Mouse (Mus musculus) hindbrain, postnatal 0 days (tissue): ENCODE data around the gene Nhlrc4. TPM values are rescaled to one million over a fixed set of nuclear protein-coding genes. Genes with fewer than 3 reads are reported as not detected.
A peak's percentile ranks its signal among the peaks of the same experiment; 100 is the strongest.

ENCODE experiments used
- ATAC-seq: fragments of 200-750 bp; cut with Nextera tagmentation; 2 replicates; pipeline ENCODE4 v1.8.0; 2017; ENCODE audit warnings: mild to moderate bottlenecking, moderate TSS enrichment, moderate library complexity
- DNase-seq: peaks from one replicate; pipeline ENCODE4 v3.0.0-alpha.2; 2015; ENCODE audit warnings: low spot score
- H3K27ac ChIP-seq: fragments of 300-500 bp; sonication (generic); 2 replicates; pipeline ENCODE4 v1.5.1; 2014; ENCODE audit warnings: mild to moderate bottlenecking
- H3K27me3 ChIP-seq: fragments of 300-500 bp; sonication (generic); 2 replicates; pipeline ENCODE4 v1.6.1; 2014; ENCODE audit warnings: low read length, mixed read lengths; ENCODE audit not compliant: insufficient read depth
- H3K36me3 ChIP-seq: fragments of 300-500 bp; sonication (generic); 2 replicates; pipeline ENCODE4 v1.6.1; 2014; ENCODE audit warnings: low read length, mixed read lengths; ENCODE audit not compliant: insufficient read depth
- H3K4me1 ChIP-seq: fragments of 300-500 bp; sonication (generic); 2 replicates; pipeline ENCODE4 v1.6.1; 2014; ENCODE audit warnings: antibody characterized with exemption, low read length, mixed read lengths; ENCODE audit not compliant: insufficient read depth
- H3K4me2 ChIP-seq: fragments of 300-500 bp; sonication (generic); 2 replicates; pipeline ENCODE4 v1.6.1; 2014; ENCODE audit warnings: low read depth, mild to moderate bottlenecking, low read length, moderate library complexity, mixed read lengths
- H3K4me3 ChIP-seq: fragments of 300-500 bp; sonication (generic); 2 replicates; pipeline ENCODE4 v1.5.1; 2014; ENCODE audit warnings: low read length
- H3K9ac ChIP-seq: fragments of 300-500 bp; sonication (generic); replicated peaks from 2 replicates; pipeline ENCODE4 v1.6.1; 2014; ENCODE audit warnings: mild to moderate bottlenecking, low read length, moderate library complexity, mixed read lengths
- H3K9me3 ChIP-seq: fragments of 300-500 bp; sonication (generic); 2 replicates; pipeline ENCODE4 v1.6.1; 2016; ENCODE audit warnings: low read length, mixed read lengths
- CTCF ChIP-seq: IDR thresholded peaks from 2 replicates; pipeline ENCODE4 v1.5.1; 2016; ENCODE audit warnings: antibody characterized with exemption, control low read depth, low read depth
- WGBS: fragments of 180-500 bp; shearing (Covaris S2); extraction: QIAGEN DNeasy Blood & Tissue Kit; methylation state at CpG from one replicate; pipeline ENCODE4 v1.1.7; 2014; 5-methylcytosine and 5-hydroxymethylcytosine counted together
- polyA plus RNA-seq: library from polyadenylated mRNA; unstranded; fragments of >200 nt; fragmentation: Nextera tagmentation; extraction: Ambion mirVana; gene quantifications from 2 replicates; pipeline ENCODE4 v1.2.1, GENCODE M21; 2015
- total RNA-seq: library from RNA; depleted of rRNA; stranded (reverse); fragments of >200 nt; gene quantifications from 2 replicates; pipeline ENCODE4 v1.2.3, GENCODE M21; 2014

Nhlrc4 gene
- total and polyA plus RNA-seq, 2 experiments from 2014 or later, result 0.30 to 0.68 TPM

DNA sequence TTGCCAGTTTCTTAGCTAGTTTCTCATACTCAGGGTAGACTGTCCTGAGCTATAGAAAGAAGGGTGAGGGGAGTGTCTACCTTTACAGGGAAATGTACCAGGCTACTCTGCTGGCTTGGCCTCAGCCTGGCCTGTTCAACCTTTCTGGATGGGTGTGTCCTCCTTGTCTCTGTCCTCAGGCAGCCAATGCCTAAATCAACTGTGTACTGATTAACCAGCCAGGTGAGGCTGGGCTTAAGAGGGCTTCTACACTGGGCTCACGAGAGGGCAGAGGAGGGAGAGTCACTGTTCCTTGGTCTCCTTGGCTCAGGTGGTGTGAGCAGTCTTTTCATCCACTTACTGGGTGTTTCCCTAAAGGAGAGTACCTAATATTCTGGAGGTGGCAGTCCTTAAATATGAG lies 23.4 kb upstream of the Nhlrc4 start:
- Histone ChIP-seq H3K4me1 (no peaks in the 10 kb centered on the region), H3K9me3 (no peaks in the 10 kb centered on the region), H3K4me2 (no peak overlapping the region), H3K36me3 (no peaks in the 10 kb centered on the region), H3K27ac (0 out of 2 replicates have a peak overlapping the region, but pooled peaks have one; percentile 4), H3K27me3 (no peaks in the 10 kb centered on the region), H3K4me3 (no peak overlapping the region), H3K9ac (no peak overlapping the region)
- DNase-seq (no peak), ATAC-seq (no peak)
- 71% methylated on average over 1 of the region's 1 CpGs for WGBS
- no peak for TF ChIP-seq CTCF

DNA sequence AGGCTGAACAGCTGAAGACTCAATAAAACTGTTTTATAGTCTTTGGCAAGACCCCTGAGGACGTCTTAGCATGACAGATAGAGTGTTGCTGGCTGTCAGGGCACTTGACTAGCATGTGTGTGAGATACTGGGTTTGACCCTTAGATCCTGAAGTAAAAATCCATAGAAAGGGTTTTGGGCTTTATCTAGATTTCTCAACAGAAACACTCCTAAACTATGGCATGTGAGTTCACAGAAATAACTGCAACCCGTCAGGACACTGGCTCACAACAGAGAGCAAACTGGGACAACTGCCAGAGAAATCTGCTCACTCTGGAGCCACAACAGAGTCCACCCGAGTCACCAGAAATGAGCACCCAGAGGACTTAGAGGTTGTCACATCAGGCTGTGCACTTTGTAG lies 22.9 kb upstream of the Nhlrc4 start:
- H3K4me3 ChIP-seq, result no peak overlapping the region

DNA sequence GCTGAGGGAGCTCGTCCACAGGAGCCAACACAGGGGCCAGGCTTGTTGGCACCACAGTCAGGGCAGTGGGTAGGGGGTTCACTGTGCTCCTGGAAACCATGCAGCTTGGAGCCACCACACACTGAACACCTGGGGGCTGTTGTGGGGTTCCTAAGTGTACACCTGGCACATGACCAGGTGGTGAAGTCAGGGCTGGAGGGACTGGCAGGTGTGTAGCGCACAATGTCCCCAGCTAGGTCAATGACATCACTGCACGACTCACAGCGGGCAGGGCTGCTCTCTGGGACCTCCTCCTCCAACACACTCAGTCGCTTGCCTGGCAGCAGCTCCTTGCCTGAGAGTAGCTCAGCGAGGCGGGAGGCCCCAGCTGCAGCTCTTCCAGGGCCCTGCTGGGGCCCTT lies 19.5 kb upstream of the Nhlrc4 start:
- H3K4me3 ChIP-seq, result no peak overlapping the region
- TF ChIP-seq CTCF, result no peak
- 68% methylated on average over 7 of the region's 7 CpGs for WGBS
- no peaks in the 10 kb centered on the region for H3K27me3 ChIP-seq
- ATAC-seq, result 0 out of 2 replicates have a peak, but pooled peaks have one; percentile 6
- no peak for DNase-seq
- no peak overlapping the region for H3K27ac ChIP-seq
- no peaks in the 10 kb centered on the region for H3K36me3 ChIP-seq
- H3K9ac ChIP-seq, result no peak overlapping the region
- H3K4me1 ChIP-seq, result no peaks in the 10 kb centered on the region
- no peak overlapping the region for H3K4me2 ChIP-seq
- no peaks in the 10 kb centered on the region for H3K9me3 ChIP-seq

More for the DNA sequence above, 22.9 kb upstream of the Nhlrc4 start:
- Histone ChIP-seq H3K9me3 (no peaks in the 10 kb centered on the region), H3K36me3 (no peaks in the 10 kb centered on the region), H3K27me3 (no peaks in the 10 kb centered on the region), H3K9ac (no peak overlapping the region), H3K27ac (peak overlapping the region; percentile 4; the same call in 1 of the 2 replicates), H3K4me2 (no peak overlapping the region), H3K4me1 (no peaks in the 10 kb centered on the region)
- TF ChIP-seq CTCF, result no peak
- no peak for ATAC-seq
- WGBS, result 37% methylated on average over 3 of the region's 3 CpGs
- no peak for DNase-seq

DNA sequence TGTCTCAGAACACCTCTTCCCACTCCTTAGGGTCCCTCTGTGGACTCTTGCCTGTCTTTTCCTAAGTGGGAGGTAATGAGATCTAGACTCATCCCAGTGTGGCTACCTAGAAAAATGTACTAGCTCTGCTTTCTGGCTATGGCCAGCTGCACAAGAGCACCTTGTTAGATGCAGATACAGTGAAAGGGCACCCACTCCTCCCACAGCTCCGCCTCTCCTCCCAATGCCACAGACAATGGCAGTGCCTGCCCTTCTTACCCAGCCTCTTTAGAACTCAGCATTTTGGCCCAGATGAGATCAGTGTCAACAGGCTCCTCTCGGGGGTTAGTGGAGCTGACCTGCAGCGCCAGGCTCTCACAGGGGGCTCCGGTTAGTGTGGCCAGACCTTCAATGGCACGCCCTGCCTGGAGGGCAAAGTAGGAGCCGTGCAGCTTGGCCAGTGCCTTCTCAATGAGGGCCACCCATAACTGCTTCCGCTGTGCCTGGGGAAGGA lies 17.7 kb upstream of the Nhlrc4 start:
- Histone ChIP-seq H3K9me3 (no peaks in the 10 kb centered on the region), H3K4me1 (no peaks in the 10 kb centered on the region; the same call in 1 of the 2 replicates), H3K4me3 (no peak overlapping the region), H3K36me3 (no peaks in the 10 kb centered on the region), H3K27me3 (no peaks in the 10 kb centered on the region), H3K9ac (no peak overlapping the region), H3K4me2 (no peak overlapping the region), H3K27ac (no peak overlapping the region)
- no peak for TF ChIP-seq CTCF
- 90% methylated on average over 7 of the region's 7 CpGs for WGBS
- DNase-seq (no peak), ATAC-seq (no peak)

DNA sequence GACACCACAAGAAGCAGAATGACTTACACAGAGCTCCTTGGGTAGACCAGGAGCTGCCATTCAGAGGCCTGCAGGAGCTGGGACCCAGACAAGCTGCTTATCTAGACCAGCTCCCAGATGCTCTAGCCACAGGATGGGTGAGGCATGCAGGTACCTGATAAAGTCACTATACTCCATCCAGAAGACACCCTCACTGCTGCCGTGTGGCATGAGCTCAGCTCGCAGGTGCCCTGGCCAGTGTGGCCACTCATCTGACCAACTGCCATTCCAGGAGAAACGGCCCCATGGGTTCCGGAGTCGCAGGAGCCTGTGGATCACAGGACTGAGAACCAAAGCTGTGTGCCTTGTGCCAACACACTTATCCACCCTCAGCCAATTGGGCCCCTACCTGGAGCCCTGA lies 16.8 kb upstream of the Nhlrc4 start:
- H3K4me2 ChIP-seq, result no peak overlapping the region
- no peak overlapping the region for H3K9ac ChIP-seq
- no peak overlapping the region for H3K4me3 ChIP-seq
- DNase-seq (no peak), ATAC-seq (no peak)
- no peak for TF ChIP-seq CTCF
- no peaks in the 10 kb centered on the region; the same call in 1 of the 2 replicates for H3K4me1 ChIP-seq
- no peaks in the 10 kb centered on the region for H3K27me3 ChIP-seq
- no peaks in the 10 kb centered on the region for H3K36me3 ChIP-seq
- H3K27ac ChIP-seq, result no peak overlapping the region
- 93% methylated on average over 5 of the region's 5 CpGs for WGBS
- H3K9me3 ChIP-seq, result no peaks in the 10 kb centered on the region

DNA sequence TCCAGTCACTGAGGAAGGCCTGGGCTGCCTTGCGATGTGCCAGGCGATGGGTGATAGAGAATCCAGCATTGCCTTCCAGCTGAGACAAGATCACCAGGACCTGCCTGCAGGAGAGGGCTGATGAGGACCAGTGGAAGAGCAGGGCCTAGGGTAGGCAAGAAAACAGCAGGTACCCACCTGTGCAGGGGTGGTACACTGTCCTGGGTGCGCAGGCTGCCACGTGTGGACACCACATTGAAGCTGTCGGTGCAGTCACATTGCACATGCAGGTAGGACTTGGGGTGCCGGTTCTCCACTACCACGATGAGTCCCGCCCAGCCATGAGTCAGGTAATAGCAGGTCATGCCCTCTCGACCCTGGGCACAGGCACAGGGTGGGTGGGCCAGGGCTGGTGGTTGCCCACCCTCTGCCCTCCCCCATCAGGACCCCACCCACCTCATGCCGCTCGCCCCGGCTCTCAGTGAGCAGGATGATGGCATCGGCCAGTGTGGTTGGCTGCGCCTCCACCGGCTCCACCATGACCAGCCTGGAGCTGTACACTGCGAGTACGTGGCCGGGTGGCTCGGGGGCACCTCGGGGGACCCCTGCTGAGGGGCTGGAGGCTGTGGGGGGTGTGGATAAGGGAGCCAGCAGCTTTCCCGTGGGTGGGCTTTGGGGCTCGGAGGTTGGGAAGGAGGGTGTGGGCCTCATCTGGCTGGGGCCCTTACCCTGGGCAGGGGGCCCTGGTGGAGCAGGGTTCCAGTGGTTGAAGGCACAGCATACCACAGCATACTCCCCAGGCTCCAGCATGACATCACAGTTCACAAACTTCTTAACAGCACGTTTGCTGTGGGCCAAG lies 15.1 kb upstream of the Nhlrc4 start:
- Histone ChIP-seq H3K27ac (no peak overlapping the region), H3K4me1 (peaks cover 4% of the 10 kb centered on the region; the same call in 1 of the 2 replicates), H3K4me2 (no peak overlapping the region), H3K36me3 (no peaks in the 10 kb centered on the region), H3K27me3 (no peaks in the 10 kb centered on the region), H3K9ac (no peak overlapping the region), H3K9me3 (no peaks in the 10 kb centered on the region), H3K4me3 (no peak overlapping the region)
- 88% methylated on average over 23 of the region's 23 CpGs for WGBS
- TF ChIP-seq CTCF, result no peak
- no peak for DNase-seq
- no peak for ATAC-seq
